Mouse (Mus musculus) heart, embryonic 13.5 days (tissue): ENCODE results near the gene Apobec2. TPM values are rescaled to one million over a fixed set of nuclear protein-coding genes. Genes with fewer than 3 reads are reported as not detected.

Experiments
- ATAC-seq: fragments of 200-750 bp; cut with Nextera tagmentation; 2 replicates; pipeline ENCODE4 v1.8.0; 2017; ENCODE audit warnings: moderate TSS enrichment; ENCODE audit not compliant: insufficient number of reproducible peaks, low FRiP score, low TSS enrichment; ENCODE audit errors: extremely low read depth
- H3K27ac ChIP-seq: fragments of 300-500 bp; sonication (generic); replicated peaks from 2 replicates; pipeline ENCODE4 v1.5.1; 2015; ENCODE audit warnings: moderate library complexity, mild to moderate bottlenecking, inconsistent platforms
- H3K27me3 ChIP-seq: fragments of 300-500 bp; sonication (generic); replicated peaks from 2 replicates; pipeline ENCODE4 v1.6.1; 2015; ENCODE audit warnings: mild to moderate bottlenecking, inconsistent platforms
- H3K36me3 ChIP-seq: fragments of 300-500 bp; sonication (generic); 2 replicates; pipeline ENCODE4 v1.6.1; 2015; ENCODE audit warnings: mild to moderate bottlenecking, inconsistent platforms
- H3K4me1 ChIP-seq: fragments of 300-500 bp; sonication (generic); 2 replicates; pipeline ENCODE4 v1.6.1; 2015; ENCODE audit warnings: inconsistent platforms
- H3K4me2 ChIP-seq: fragments of 300-500 bp; sonication (generic); 2 replicates; pipeline ENCODE4 v1.6.1; 2015; ENCODE audit warnings: inconsistent platforms, mild to moderate bottlenecking, moderate library complexity
- H3K4me3 ChIP-seq: fragments of 300-500 bp; sonication (generic); 2 replicates; pipeline ENCODE4 v1.5.1; 2015; ENCODE audit warnings: moderate library complexity, mild to moderate bottlenecking, inconsistent platforms
- H3K9ac ChIP-seq: fragments of 300-500 bp; sonication (generic); 2 replicates; pipeline ENCODE4 v1.6.1; 2015; ENCODE audit warnings: inconsistent platforms, mild to moderate bottlenecking, moderate library complexity
- H3K9me3 ChIP-seq: fragments of 300-500 bp; sonication (generic); 2 replicates; pipeline ENCODE4 v1.6.1; 2016; ENCODE audit warnings: inconsistent platforms
- WGBS: fragments of 180-500 bp; shearing (Covaris S2); methylation state at CpG from one replicate; pipeline ENCODE4 v1.1.7; 2015; ENCODE audit warnings: mixed read lengths; 5-methylcytosine and 5-hydroxymethylcytosine counted together
- polyA plus RNA-seq: library from polyadenylated mRNA; unstranded; fragments of >200 nt; fragmentation: Nextera tagmentation; extraction: Ambion mirVana; gene quantifications from 2 replicates; pipeline ENCODE4 v1.2.1, GENCODE M21; 2015

Gene Apobec2
- polyA plus RNA-seq, 1 experiment from 2014 or later, result 182 TPM

- H3K9me3 ChIP-seq, result no peaks in the 10 kb centered on the region
- H3K27ac ChIP-seq, result no peak within 1 kb of the TSS
- H3K4me3 ChIP-seq, result peak within 1 kb of the TSS; percentile 20
- no peaks in the 10 kb centered on the region for H3K36me3 ChIP-seq
- no peak for ATAC-seq
- no peaks in the 10 kb centered on the region for H3K27me3 ChIP-seq
- H3K4me1 ChIP-seq, result peaks cover 9% of the 10 kb centered on the region
- H3K9ac ChIP-seq, result peak within 1 kb of the TSS; percentile 19
- WGBS, result 53% methylated on average over 11 of the region's 11 CpGs
- H3K4me2 ChIP-seq, result peak within 1 kb of the TSS; percentile 47
Measured at GRCm38 (mm10) chr17:48454688-48455087, 22.0 kb upstream of the Apobec2 start, which contains the start of gene Unc5cl. TSS of gene Unc5cl (plus strand) at chr17:48454901.

- peak overlapping the region; percentile 47 for H3K4me2 ChIP-seq
- H3K4me3 ChIP-seq, result peak overlapping the region; percentile 20
- no peak for ATAC-seq
- H3K4me1 ChIP-seq, result peaks cover 9% of the 10 kb centered on the region
- no peaks in the 10 kb centered on the region for H3K9me3 ChIP-seq
- no peak overlapping the region for H3K27ac ChIP-seq
- WGBS, result 39% methylated on average over 7 of the region's 7 CpGs
- H3K27me3 ChIP-seq, result no peaks in the 10 kb centered on the region
- peak overlapping the region; percentile 19; the same call in 1 of the 2 replicates for H3K9ac ChIP-seq
- no peaks in the 10 kb centered on the region for H3K36me3 ChIP-seq
Measured at GRCm38 (mm10) chr17:48454190-48454589, 21.5 kb upstream of the Apobec2 start.

GRCm38 (mm10) chr17:48453489-48453888 lies 20.8 kb upstream of the Apobec2 start:
- Histone ChIP-seq H3K36me3 (no peaks in the 10 kb centered on the region), H3K4me1 (peaks cover 9% of the 10 kb centered on the region), H3K4me2 (no peak overlapping the region), H3K4me3 (no peak overlapping the region), H3K27ac (no peak overlapping the region), H3K27me3 (no peaks in the 10 kb centered on the region), H3K9me3 (no peaks in the 10 kb centered on the region), H3K9ac (no peak overlapping the region)
- ATAC-seq, result no peak
- 69% methylated on average over 7 of the region's 7 CpGs for WGBS

DNA sequence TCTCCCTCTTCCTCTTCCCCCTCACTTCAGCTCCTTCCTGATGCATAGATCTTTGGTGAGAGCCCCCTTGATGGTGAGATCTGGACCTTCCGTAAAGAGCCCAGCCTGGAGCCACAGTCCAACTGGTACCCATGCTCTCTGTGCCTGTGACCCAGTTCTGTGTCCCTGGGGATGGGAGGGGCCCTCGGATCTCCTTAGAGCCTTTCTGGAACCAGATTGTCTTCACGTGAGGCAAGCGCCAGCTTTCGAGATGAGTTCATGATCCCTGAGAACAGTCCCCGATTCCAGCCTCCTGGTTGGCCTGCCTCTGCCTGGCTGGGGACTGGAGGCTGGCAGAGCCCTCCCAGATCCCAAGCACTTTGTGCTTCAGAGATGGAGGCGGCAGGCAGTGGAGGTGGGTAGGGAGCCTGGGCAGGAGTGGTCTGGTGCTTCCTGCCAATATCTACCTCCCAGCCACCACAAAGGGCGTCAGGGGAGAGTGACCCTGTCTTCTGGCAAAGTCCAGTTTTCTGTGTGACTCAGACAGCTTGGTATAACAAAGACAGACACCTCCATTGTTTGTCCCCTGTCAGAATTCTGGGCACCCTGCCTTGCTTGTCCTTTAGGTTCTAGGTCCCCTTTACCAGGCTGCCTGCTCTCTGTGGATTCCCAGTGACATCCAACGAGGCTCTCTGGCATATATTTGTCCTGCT lies 19.2 kb upstream of the Apobec2 start:
- Histone ChIP-seq H3K9me3 (no peaks in the 10 kb centered on the region), H3K27ac (no peak overlapping the region), H3K27me3 (no peaks in the 10 kb centered on the region), H3K36me3 (no peaks in the 10 kb centered on the region), H3K4me1 (peaks cover 14% of the 10 kb centered on the region), H3K4me2 (peak overlapping the region; percentile 35; the same call in 1 of the 2 replicates), H3K4me3 (no peak overlapping the region), H3K9ac (no peak overlapping the region)
- no peak for ATAC-seq
- 64% methylated on average over 9 of the region's 9 CpGs for WGBS

DNA sequence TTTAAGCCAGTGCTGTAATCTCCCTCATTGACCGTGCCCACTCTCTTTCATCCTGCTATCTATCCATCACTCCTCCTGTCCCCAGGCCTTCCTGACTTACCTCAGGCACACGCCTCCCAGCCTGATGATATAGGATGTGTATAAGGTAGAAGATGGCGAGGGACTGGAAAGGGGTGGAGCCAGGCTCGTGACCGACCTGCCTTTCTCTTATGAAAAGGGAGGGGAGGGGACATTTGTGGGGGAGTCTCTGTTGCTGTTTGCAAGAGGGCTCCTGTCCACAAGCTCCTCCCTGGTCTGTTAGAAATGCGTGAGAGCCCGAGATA lies 18.6 kb upstream of the Apobec2 start, which contains the start of gene Tspo2:
Gene Tspo2 (minus strand): TSS at position 170 of the 323 bp plus-strand sequence.
- Histone ChIP-seq H3K9me3 (no peaks in the 10 kb centered on the region), H3K4me1 (peaks cover 14% of the 10 kb centered on the region), H3K27me3 (no peaks in the 10 kb centered on the region), H3K4me2 (peak within 1 kb of the TSS; percentile 35; the same call in 1 of the 2 replicates), H3K9ac (no peak within 1 kb of the TSS), H3K27ac (no peak within 1 kb of the TSS), H3K4me3 (0 out of 2 replicates have a peak within 1 kb of the TSS, but pooled peaks have one; percentile 15), H3K36me3 (no peaks in the 10 kb centered on the region)
- ATAC-seq, result no peak
- 62% methylated on average over 7 of the region's 7 CpGs for WGBS

DNA sequence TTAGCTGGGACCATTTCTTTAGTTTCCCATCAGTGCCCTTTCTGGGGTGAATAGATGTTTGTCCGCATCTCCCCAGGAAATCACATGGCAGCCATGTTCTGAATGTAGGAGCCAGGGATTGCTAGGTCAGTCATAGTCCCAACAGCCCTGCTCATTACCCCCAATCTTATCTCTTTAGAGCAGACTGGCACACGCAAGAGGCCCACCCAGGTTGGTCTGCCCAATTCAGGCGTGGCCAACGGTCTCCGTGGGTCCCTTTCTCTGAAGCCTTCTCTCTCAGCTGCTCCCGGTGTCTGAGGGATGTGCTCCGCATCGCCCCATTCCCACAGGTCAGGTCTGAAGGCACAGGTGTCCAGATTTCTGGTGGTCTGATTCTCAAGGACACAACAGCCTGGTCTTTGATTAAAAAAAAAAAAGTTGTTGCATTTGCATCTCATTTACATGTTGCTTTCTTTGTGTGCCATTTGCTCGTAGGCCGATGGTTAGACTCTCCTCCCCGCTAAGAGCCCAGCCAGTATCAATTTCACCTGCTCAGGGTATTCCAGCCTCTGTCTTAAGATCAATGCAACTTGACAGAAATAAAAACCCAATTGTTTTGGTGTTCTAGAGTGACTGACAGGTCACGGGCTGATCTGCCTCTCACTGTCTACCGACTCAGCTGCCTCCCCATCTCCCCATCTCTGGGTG lies 18.1 kb upstream of the Apobec2 start:
- Histone ChIP-seq H3K27me3 (no peaks in the 10 kb centered on the region), H3K4me1 (peaks cover 14% of the 10 kb centered on the region), H3K27ac (no peak overlapping the region), H3K9me3 (no peaks in the 10 kb centered on the region), H3K9ac (no peak overlapping the region), H3K36me3 (no peaks in the 10 kb centered on the region), H3K4me3 (0 out of 2 replicates have a peak overlapping the region, but pooled peaks have one; percentile 15), H3K4me2 (peak overlapping the region; percentile 35; the same call in 1 of the 2 replicates)
- ATAC-seq, result peak; percentile 55; the same call in 1 of the 2 replicates
- 79% methylated on average over 13 of the region's 13 CpGs for WGBS

GRCm38 (mm10) chr17:48447675-48448074 lies 14.9 kb upstream of the Apobec2 start:
- Histone ChIP-seq H3K27me3 (no peaks in the 10 kb centered on the region), H3K9ac (no peak overlapping the region), H3K36me3 (no peaks in the 10 kb centered on the region), H3K27ac (no peak overlapping the region), H3K4me3 (no peak overlapping the region), H3K4me2 (no peak overlapping the region), H3K9me3 (no peaks in the 10 kb centered on the region), H3K4me1 (peaks cover 14% of the 10 kb centered on the region)
- no peak for ATAC-seq
- WGBS, result 69% methylated on average over 8 of the region's 8 CpGs

DNA sequence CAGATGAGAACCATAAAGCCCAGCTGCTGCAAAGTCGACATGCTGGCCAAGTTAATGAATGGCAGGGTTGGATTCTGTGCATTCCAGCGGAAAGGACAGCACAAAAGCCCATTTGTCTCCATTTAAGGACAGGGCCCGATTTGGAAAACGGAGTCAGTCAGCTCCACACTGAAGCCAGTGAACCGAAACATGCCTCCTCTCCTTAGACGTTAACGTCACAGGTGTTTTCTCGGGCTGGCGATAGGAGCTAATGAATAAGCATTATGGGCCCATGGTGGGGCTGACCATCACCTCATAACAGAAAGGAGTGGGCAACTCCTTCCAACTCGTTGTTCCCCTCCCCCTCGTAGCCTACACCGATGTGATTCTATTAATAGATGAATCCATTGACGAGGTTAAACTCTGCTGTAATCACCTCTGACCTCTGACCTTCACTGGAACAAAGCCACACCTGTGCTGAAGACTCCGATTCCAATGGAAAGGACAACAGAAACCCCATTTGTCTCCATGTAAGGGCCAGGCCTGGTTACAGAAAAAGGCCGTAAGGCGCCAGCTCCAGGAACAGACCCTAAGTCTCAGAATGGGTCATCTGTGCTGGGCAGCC lies 10.9 kb upstream of the Apobec2 start:
- 0 out of 2 replicates have a peak, but pooled peaks cover 2% of the 10 kb centered on the region for H3K9me3 ChIP-seq
- no peaks in the 10 kb centered on the region for H3K27me3 ChIP-seq
- no peak overlapping the region for H3K4me3 ChIP-seq
- 74% methylated on average over 16 of the region's 16 CpGs for WGBS
- H3K36me3 ChIP-seq, result no peaks in the 10 kb centered on the region
- no peak overlapping the region for H3K9ac ChIP-seq
- no peak overlapping the region for H3K4me2 ChIP-seq
- ATAC-seq, result no peak
- peaks cover 5% of the 10 kb centered on the region; the same call in 1 of the 2 replicates for H3K4me1 ChIP-seq
- H3K27ac ChIP-seq, result no peak overlapping the region

GRCm38 (mm10) chr17:48442745-48443457 lies 10.2 kb upstream of the Apobec2 start:
- Histone ChIP-seq H3K9me3 (0 out of 2 replicates have a peak, but pooled peaks cover 2% of the 10 kb centered on the region), H3K9ac (no peak overlapping the region), H3K27me3 (no peaks in the 10 kb centered on the region), H3K27ac (no peak overlapping the region), H3K4me3 (no peak overlapping the region), H3K36me3 (no peaks in the 10 kb centered on the region), H3K4me1 (peaks cover 3% of the 10 kb centered on the region), H3K4me2 (no peak overlapping the region)
- ATAC-seq, result no peak
- WGBS, result 68% methylated on average over 7 of the region's 7 CpGs

DNA sequence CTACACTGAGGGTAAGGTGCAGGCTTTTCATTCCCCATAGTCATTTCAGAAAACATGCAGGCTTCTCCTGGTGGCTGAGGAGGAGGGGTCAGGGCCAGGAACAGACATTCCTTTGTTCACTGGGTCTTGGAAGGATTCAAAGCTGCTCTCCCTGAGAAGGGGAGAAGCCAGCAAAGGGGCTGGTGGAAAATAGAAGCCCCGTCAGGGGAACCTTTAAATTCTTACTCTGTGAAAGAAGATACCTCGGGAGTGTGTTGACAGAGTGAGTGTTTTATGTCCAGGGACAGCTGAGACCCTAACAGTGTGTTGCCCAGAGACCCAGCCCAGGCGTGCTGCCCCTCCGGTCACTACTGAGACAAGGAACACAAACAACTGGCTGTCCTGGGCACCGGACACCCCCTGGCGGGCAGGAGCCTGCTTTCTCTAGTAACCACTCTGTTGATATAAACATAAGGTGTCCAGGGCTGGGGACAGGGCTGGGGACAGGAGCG lies 4.7 kb upstream of the Apobec2 start:
- Histone ChIP-seq H3K36me3 (no peaks in the 10 kb centered on the region), H3K9ac (peak overlapping the region; percentile 53), H3K27me3 (no peaks in the 10 kb centered on the region), H3K27ac (peak overlapping the region; percentile 96), H3K4me1 (peaks cover 58% of the 10 kb centered on the region), H3K4me3 (no peak overlapping the region), H3K9me3 (0 out of 2 replicates have a peak, but pooled peaks cover 2% of the 10 kb centered on the region), H3K4me2 (peak overlapping the region; percentile 29)
- WGBS, result 15% methylated on average over 7 of the region's 7 CpGs
- ATAC-seq, result no peak
